Mouse (Mus musculus) thymus, adult 2 months (tissue): ENCODE data around the gene Polr1d.

Experiments used
- CTCF ChIP-seq: fragments of 200-500 bp; IDR thresholded peaks from 2 replicates; pipeline ENCODE4 v1.5.1; 2012; ENCODE audit warnings: mild to moderate bottlenecking, control low read depth, low read length, moderate library complexity, borderline replicate concordance; ENCODE audit not compliant: control insufficient read depth, poor library complexity, insufficient read depth; ENCODE audit errors: extremely low read depth
- POLR2A ChIP-seq: fragments of 200-500 bp; IDR thresholded peaks from 2 replicates; pipeline ENCODE4 v1.6.1; 2012; ENCODE audit warnings: mild to moderate bottlenecking, low read length, control low read depth, moderate library complexity; ENCODE audit not compliant: control insufficient read depth, poor library complexity, insufficient read depth; ENCODE audit errors: extremely low read depth

DNA sequence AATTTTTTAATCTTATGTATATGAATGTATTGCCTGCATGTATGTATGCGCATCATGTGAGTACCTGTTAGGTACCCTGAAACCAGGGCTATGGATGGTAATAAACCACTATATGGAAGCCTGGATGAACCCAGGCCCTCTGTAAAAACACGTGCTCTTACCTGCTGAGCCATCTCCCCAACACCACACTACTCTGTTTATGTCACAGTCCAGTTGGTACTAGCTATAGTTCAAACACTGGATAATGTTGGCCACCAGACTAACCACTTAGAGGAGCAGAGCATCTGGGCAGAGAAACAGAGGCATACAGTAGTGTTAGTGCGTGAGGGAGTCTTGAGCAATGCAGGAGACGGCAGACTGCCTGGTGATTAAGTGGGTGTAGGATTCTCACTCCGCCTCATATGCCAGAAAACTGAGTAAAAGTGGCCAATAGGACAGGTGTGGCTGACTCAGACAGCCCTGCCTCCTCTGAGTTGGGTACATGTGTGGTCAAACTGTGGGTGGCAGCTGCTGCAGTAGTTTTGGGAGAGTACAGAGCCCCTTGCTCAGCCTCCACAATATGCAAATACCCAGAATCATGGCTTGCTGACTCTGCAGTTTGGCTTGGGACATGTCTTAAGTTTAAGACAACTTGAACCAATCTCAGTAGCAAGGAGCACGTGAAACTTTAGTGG, 21.1 kb upstream of the Polr1d start:
- TF ChIP-seq POLR2A (no peak), CTCF (no peak)
